Comparison of ENCODE assay signal across 14 mouse cellular contexts in the genomic region with DNA sequence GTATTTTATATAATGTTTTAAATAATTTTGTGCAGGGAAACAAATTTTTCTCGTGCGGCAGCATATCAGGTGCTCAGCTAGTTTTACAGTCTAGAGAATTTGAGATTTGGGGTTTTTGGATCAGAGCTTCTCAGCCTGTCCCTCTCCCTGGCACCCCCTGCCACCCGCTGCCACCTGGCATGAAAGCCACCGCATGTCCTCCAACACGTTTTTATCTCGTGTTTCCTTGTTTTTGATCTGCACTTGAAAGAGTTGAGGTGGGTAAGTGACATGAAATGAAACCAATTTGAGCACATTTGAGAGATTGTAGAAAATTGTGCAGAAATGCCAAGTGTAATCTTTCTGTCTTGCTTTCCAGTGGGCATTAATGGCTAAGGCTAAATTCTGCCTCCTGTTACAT.
A peak's percentile ranks its signal among the peaks of the same experiment; 100 is the strongest.
DNase-seq lines count a peak whose midpoint lies in the region.
"Had no signal": no experiment of that assay in that cellular context is flagged by ENCODE, and none has a peak within 500 bp of the region (broad histone marks: within the 10 kb centered on the region; RNA-seq: fewer than 3 reads in every experiment).

No protein-coding gene starts in this region.

- peak; percentile 72 to 75 for DNase-seq in cerebellum, postnatal 14 days
- no peak for DNase-seq in cerebellum, adult 11 months
- DNase-seq in CD8-positive naive resting alpha-beta T cell, adult 2 months (ENCODE audit: low read depth in 2 of 2, low spot score in 2 of 2), result peak; percentile 62 to 78
- peak; percentile 34 to 59 for DNase-seq in thymus, adult 18-20 months
- peak; percentile 62 to 72 for DNase-seq in thymus, postnatal 36 days
- no peak for DNase-seq in left cerebral cortex, adult 11 months (ENCODE audit: low spot score)
- DNase-seq in retina, embryonic 14.5 days (ENCODE audit: low spot score), result no peak
- DNase-seq: cerebellum, adult 18-20 months; heart, postnatal 4 days; kidney, adult 9 months; kidney, postnatal 14 days; lung, adult 18-20 months; lung, postnatal 10 days; right cerebral cortex, adult 18-20 months had no signal

Comparison
In these comparisons a context has a peak if more than half of its experiments do, and no peak if none do; other contexts are left out.
1. DNase-seq: peak in cerebellum, postnatal 14 days (2 of 2), CD8-positive naive resting alpha-beta T cell, adult 2 months (2 of 2), thymus, adult 18-20 months (2 of 2) and thymus, postnatal 36 days (2 of 2); none in cerebellum, adult 11 months (single experiment), left cerebral cortex, adult 11 months (single experiment) and retina, embryonic 14.5 days (single experiment).